Mouse (Mus musculus) heart, adult 2 months (tissue): Measurements from ENCODE around the gene Fig4.

Source experiments
- CTCF ChIP-seq: fragments of 200-600 bp; IDR thresholded peaks from 2 replicates; pipeline ENCODE4 v1.8.1; 2022; ENCODE audit warnings: antibody characterized with exemption, mild to moderate bottlenecking, moderate library complexity
- POLR2A ChIP-seq: fragments of 200-500 bp; IDR thresholded peaks from 2 replicates; pipeline ENCODE4 v1.6.1; 2011; ENCODE audit warnings: mild to moderate bottlenecking, low read depth, low read length, control low read depth; ENCODE audit not compliant: insufficient read depth

GRCm38 (mm10) chr10:41288074-41288473 lies 15.0 kb downstream of the Fig4 start:
- no peak for TF ChIP-seq POLR2A
- TF ChIP-seq CTCF: no peak
